Mouse (Mus musculus): ENCODE measurements around the gene Mtch1. TPM values are rescaled to one million over a fixed set of nuclear protein-coding genes. Genes with fewer than 3 reads are reported as not detected.

The Mtch1 gene
- total RNA-seq, 1 experiment from 2014 or later, result 300 TPM

Other genes with a start within 250 kb of the Mtch1 start
- 0.33 and 0.38 TPM in 2 replicates for gene Rab44, start 233.8 kb downstream of the Mtch1 start, total RNA-seq (2021)
- gene Cpne5, start 109.8 kb downstream of the Mtch1 start, total RNA-seq (2021), result 0.52 and 0.83 TPM in 2 replicates
- gene Ppil1, start 83.7 kb downstream of the Mtch1 start, total RNA-seq (2021), result 26.0 and 26.4 TPM in 2 replicates
- 135 and 139 TPM in 2 replicates for gene BC004004, start 79.1 kb downstream of the Mtch1 start, total RNA-seq (2021)
- 20.9 and 25.7 TPM in 2 replicates for gene Pi16, start 30.3 kb downstream of the Mtch1 start, total RNA-seq (2021)
- 2.2 and 11.5 TPM in 2 replicates for gene Fgd2, start 13.0 kb upstream of the Mtch1 start, total RNA-seq (2021)
- gene Pim1, start 142.8 kb upstream of the Mtch1 start, total RNA-seq (2021), result 104 and 129 TPM in 2 replicates
- not detected in 2 replicates for gene Gm17657, start 201.7 kb upstream of the Mtch1 start, total RNA-seq (2021)
- 23.7 and 24.6 TPM in 2 replicates for gene Tbc1d22b, start 201.9 kb upstream of the Mtch1 start, total RNA-seq (2021)
- gene Tmem217, start 204.5 kb upstream of the Mtch1 start, total RNA-seq (2021), result not detected in 2 replicates

Measured in adrenal gland, postnatal 14 days (tissue).